In the genomic region with DNA sequence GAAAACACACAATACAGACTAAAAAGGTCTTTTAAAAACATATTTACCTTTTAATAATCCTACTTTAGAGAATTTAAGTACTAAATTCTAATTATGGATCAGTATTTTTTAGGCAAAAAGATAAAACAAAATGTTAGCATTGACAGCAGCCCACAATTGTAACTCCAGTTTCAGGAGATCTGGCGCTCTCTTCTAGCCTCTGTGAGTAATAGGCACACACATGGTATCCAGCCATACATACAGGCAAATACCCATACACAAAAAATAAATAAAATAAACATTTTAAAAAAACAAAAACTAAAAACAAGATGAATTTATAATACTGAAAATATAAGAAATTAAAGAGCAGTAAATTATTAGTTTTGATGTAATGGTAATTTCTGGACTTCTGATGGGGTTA, we compare ENCODE assay signal across 13 mouse cellular contexts.
"Had no signal": no experiment of that assay in that cellular context is flagged by ENCODE, and none has a peak within 500 bp of the region (broad histone marks: within the 10 kb centered on the region; RNA-seq: fewer than 3 reads in every experiment).

No protein-coding gene starts in this region.

- H3K4me1 ChIP-seq: intestine, embryonic 15.5 days; limb, embryonic 12.5 days; midbrain, embryonic 13.5 days; stomach, embryonic 15.5 days had no signal

- ATAC-seq: intestine, embryonic 15.5 days; lung, postnatal 0 days; midbrain, embryonic 13.5 days had no signal

- H3K9ac ChIP-seq: intestine, embryonic 15.5 days; limb, embryonic 12.5 days; midbrain, embryonic 13.5 days; stomach, embryonic 15.5 days had no signal

- H3K27ac ChIP-seq: intestine, embryonic 15.5 days; limb, embryonic 12.5 days; midbrain, embryonic 13.5 days; stomach, embryonic 15.5 days had no signal

- H3K9me3 ChIP-seq: intestine, embryonic 15.5 days; limb, embryonic 12.5 days; midbrain, embryonic 13.5 days; stomach, embryonic 15.5 days had no signal

- H3K4me2 ChIP-seq: intestine, embryonic 15.5 days; limb, embryonic 12.5 days; midbrain, embryonic 13.5 days; stomach, embryonic 15.5 days had no signal

- DNase-seq: kidney, adult 18-20 months; kidney, postnatal 10 days; kidney, postnatal 4 days; lung, adult 2 months; lung, postnatal 36 days; right cerebral cortex, postnatal 14 days; thymus, adult 2 months; thymus, postnatal 25 days had no signal

- H3K27me3 ChIP-seq: intestine, embryonic 15.5 days; limb, embryonic 12.5 days; midbrain, embryonic 13.5 days; stomach, embryonic 15.5 days had no signal

- H3K4me3 ChIP-seq: intestine, embryonic 15.5 days; limb, embryonic 12.5 days; midbrain, embryonic 13.5 days; stomach, embryonic 15.5 days had no signal
